ENCODE assay signal across 23 mouse cellular contexts in genomic region chr14:75646060-75646459, GRCm38 (mm10). TPM values are rescaled to one million over a fixed set of nuclear protein-coding genes. Genes with fewer than 3 reads are reported as not detected.
DNase-seq lines count a peak whose midpoint lies in the region; ATAC-seq and TF ChIP-seq lines count a peak whose summit lies in the region.
"Had no signal": no experiment of that assay in that cellular context is flagged by ENCODE, and none has a peak within 500 bp of the region (broad histone marks: within the 10 kb centered on the region; RNA-seq: fewer than 3 reads in every experiment).

No protein-coding gene starts in this region.

- TF ChIP-seq CTCF in kidney, postnatal 0 days (IDR thresholded peaks at IDR 0.05; ENCODE audit: low read depth), result no peak

- no peak overlapping the region for H3K9ac ChIP-seq in kidney, postnatal 0 days (ENCODE audit: low read depth, low read length)
- no peak overlapping the region for H3K9ac ChIP-seq in midbrain, embryonic 16.5 days (ENCODE audit: low read depth, low read length)
- no peak overlapping the region for H3K9ac ChIP-seq in midbrain, embryonic 13.5 days (replicated peaks)
- H3K9ac ChIP-seq: forebrain, embryonic 13.5 days; liver, postnatal 0 days had no signal

- no peak overlapping the region for H3K27ac ChIP-seq in kidney, postnatal 0 days
- H3K27ac ChIP-seq in midbrain, embryonic 16.5 days (ENCODE audit: low read length), result peak overlapping the region; percentile 68; the same call in 1 of the 2 replicates
- H3K27ac ChIP-seq in midbrain, embryonic 13.5 days, result no peak overlapping the region; the same call in 1 of the 2 replicates

- no peaks in the 10 kb centered on the region for H3K36me3 ChIP-seq in kidney, postnatal 0 days (ENCODE audit: insufficient read depth, low read length)
- H3K36me3 ChIP-seq in midbrain, embryonic 16.5 days (ENCODE audit: control insufficient read depth, insufficient read depth, low read length), result no peaks in the 10 kb centered on the region
- H3K36me3 ChIP-seq in midbrain, embryonic 13.5 days, result no peaks in the 10 kb centered on the region

- no peak for ATAC-seq in kidney, postnatal 0 days (replicated peaks; ENCODE audit: low FRiP score, low read depth)
- no peak for ATAC-seq in midbrain, embryonic 16.5 days
- ATAC-seq in midbrain, embryonic 13.5 days, result no peak
- ATAC-seq: CD4-positive, CD25-positive, alpha-beta regulatory T cell, adult 4 months; hindbrain, embryonic 16.5 days; intestine, postnatal 0 days; liver, postnatal 0 days; Patski had no signal

- H3K27me3 ChIP-seq in kidney, postnatal 0 days (ENCODE audit: insufficient read depth, low read length), result no peaks in the 10 kb centered on the region
- H3K27me3 ChIP-seq in midbrain, embryonic 16.5 days (ENCODE audit: control insufficient read depth, insufficient read depth, low read depth, low read length), result no peaks in the 10 kb centered on the region
- no peaks in the 10 kb centered on the region for H3K27me3 ChIP-seq in midbrain, embryonic 13.5 days
- H3K27me3 ChIP-seq: forebrain, embryonic 13.5 days; Patski had no signal

- no peak overlapping the region for H3K4me3 ChIP-seq in kidney, postnatal 0 days (replicated peaks; ENCODE audit: low read depth, low read length)
- no peak overlapping the region for H3K4me3 ChIP-seq in midbrain, embryonic 16.5 days (ENCODE audit: low read depth, low read length)
- H3K4me3 ChIP-seq in midbrain, embryonic 13.5 days (replicated peaks), result no peak overlapping the region
- H3K4me3 ChIP-seq: forebrain, embryonic 13.5 days had no signal

- 34% methylated on average over 9 of the region's 9 CpGs for WGBS in kidney, postnatal 0 days
- 71% methylated on average over 9 of the region's 9 CpGs for WGBS in midbrain, embryonic 16.5 days
- 65% methylated on average over 9 of the region's 9 CpGs for WGBS in midbrain, embryonic 13.5 days

- no peaks in the 10 kb centered on the region for H3K4me1 ChIP-seq in kidney, postnatal 0 days (replicated peaks; ENCODE audit: insufficient read depth, low read length)
- peaks cover 17% of the 10 kb centered on the region for H3K4me1 ChIP-seq in midbrain, embryonic 16.5 days (ENCODE audit: control insufficient read depth, insufficient read depth, low read length)
- peaks cover 21% of the 10 kb centered on the region for H3K4me1 ChIP-seq in midbrain, embryonic 13.5 days (replicated peaks)

- peak; percentile 31 for DNase-seq in embryo, embryonic 11.5 days (ENCODE audit: low read depth, low spot score)
- DNase-seq in embryo, embryonic 10 days (ENCODE audit: low spot score), result no peak
- peak; percentile 43 for DNase-seq in kidney, postnatal 0 days (ENCODE audit: low spot score)
- DNase-seq in kidney, adult 18-20 months, result no peak
- DNase-seq in cerebellum, postnatal 14 days, result no peak
- DNase-seq: cerebellum, adult 8-10 months; heart, adult 18-20 months; heart, postnatal 36 days; liver, postnatal 0 days; right cerebral cortex, postnatal 14 days; spleen, adult 18-20 months; thymus, postnatal 25 days had no signal

- no peaks in the 10 kb centered on the region for H3K9me3 ChIP-seq in kidney, postnatal 0 days (replicated peaks; ENCODE audit: low read length)
- no peaks in the 10 kb centered on the region for H3K9me3 ChIP-seq in midbrain, embryonic 16.5 days (replicated peaks; ENCODE audit: control insufficient read depth, low read length, poor library complexity, severe bottlenecking)
- H3K9me3 ChIP-seq in midbrain, embryonic 13.5 days, result peaks cover 4% of the 10 kb centered on the region; the same call in 1 of the 2 replicates
- H3K9me3 ChIP-seq: forebrain, embryonic 13.5 days had no signal

- peak overlapping the region; percentile 21; the same call in 1 of the 2 replicates for H3K4me2 ChIP-seq in kidney, postnatal 0 days (ENCODE audit: low read length)
- no peak overlapping the region for H3K4me2 ChIP-seq in midbrain, embryonic 16.5 days (ENCODE audit: low read length)
- no peak overlapping the region for H3K4me2 ChIP-seq in midbrain, embryonic 13.5 days (replicated peaks)

RNA-seq across cellular contexts. Expression of gene Erich6b, which starts 4.0 kb away (rescaled TPM):
- 0.32 and 0.58 TPM in 2 replicates for polyA plus RNA-seq in kidney, postnatal 0 days (2015; fragmentation: Nextera tagmentation; extraction: Ambion mirVana)
- polyA plus RNA-seq in midbrain, embryonic 16.5 days (2015; fragmentation: Nextera tagmentation; extraction: Ambion mirVana), result not detected in 2 replicates
- polyA plus RNA-seq in midbrain, embryonic 13.5 days (2015; fragmentation: Nextera tagmentation; extraction: Ambion mirVana), result not detected in 2 replicates
- polyA plus RNA-seq: CD4-positive, CD25-positive, alpha-beta regulatory T cell, adult 4 months; forebrain, embryonic 13.5 days; frontal cortex, adult 2 months; heart, embryonic 14.5 days; hindbrain, embryonic 16.5 days; intestine, postnatal 0 days; liver, adult 2 months; liver, postnatal 0 days; midbrain, postnatal 0 days; Patski had no signal

RNA-seq across cellular contexts. Expression of gene Spert, which starts 53.1 kb away (rescaled TPM):
- polyA plus RNA-seq in kidney, postnatal 0 days (2015; fragmentation: Nextera tagmentation; extraction: Ambion mirVana), result not detected in 2 replicates
- polyA plus RNA-seq in midbrain, embryonic 16.5 days (2015; fragmentation: Nextera tagmentation; extraction: Ambion mirVana), result not detected in 2 replicates
- not detected in 2 replicates for polyA plus RNA-seq in midbrain, embryonic 13.5 days (2015; fragmentation: Nextera tagmentation; extraction: Ambion mirVana)
- polyA plus RNA-seq: CD4-positive, CD25-positive, alpha-beta regulatory T cell, adult 4 months; forebrain, embryonic 13.5 days; frontal cortex, adult 2 months; heart, embryonic 14.5 days; hindbrain, embryonic 16.5 days; intestine, postnatal 0 days; liver, adult 2 months; liver, postnatal 0 days; midbrain, postnatal 0 days; Patski had no signal

Comparison
In these comparisons a context has a peak if more than half of its experiments do, and no peak if none do; other contexts are left out.
1. DNase-seq: peak in embryo, embryonic 11.5 days (single experiment) and kidney, postnatal 0 days (single experiment); none in embryo, embryonic 10 days (single experiment), kidney, adult 18-20 months (single experiment) and cerebellum, postnatal 14 days (0 of 2).